Mouse (Mus musculus) central nervous system, embryonic 11.5 days (tissue): ENCODE data around the gene Deaf1. TPM values are rescaled to one million over a fixed set of nuclear protein-coding genes. Genes with fewer than 3 reads are reported as not detected.

ENCODE experiments used
- polyA plus RNA-seq: library from polyadenylated mRNA; depleted of rRNA; stranded (reverse); fragments of >200 nt; gene quantifications from 2 replicates; pipeline ENCODE4 v1.2.3, GENCODE M21; 2012; rRNA removed

The Deaf1 gene
- polyA plus RNA-seq: 45.2 and 61.7 TPM in 2 replicates

DNA sequence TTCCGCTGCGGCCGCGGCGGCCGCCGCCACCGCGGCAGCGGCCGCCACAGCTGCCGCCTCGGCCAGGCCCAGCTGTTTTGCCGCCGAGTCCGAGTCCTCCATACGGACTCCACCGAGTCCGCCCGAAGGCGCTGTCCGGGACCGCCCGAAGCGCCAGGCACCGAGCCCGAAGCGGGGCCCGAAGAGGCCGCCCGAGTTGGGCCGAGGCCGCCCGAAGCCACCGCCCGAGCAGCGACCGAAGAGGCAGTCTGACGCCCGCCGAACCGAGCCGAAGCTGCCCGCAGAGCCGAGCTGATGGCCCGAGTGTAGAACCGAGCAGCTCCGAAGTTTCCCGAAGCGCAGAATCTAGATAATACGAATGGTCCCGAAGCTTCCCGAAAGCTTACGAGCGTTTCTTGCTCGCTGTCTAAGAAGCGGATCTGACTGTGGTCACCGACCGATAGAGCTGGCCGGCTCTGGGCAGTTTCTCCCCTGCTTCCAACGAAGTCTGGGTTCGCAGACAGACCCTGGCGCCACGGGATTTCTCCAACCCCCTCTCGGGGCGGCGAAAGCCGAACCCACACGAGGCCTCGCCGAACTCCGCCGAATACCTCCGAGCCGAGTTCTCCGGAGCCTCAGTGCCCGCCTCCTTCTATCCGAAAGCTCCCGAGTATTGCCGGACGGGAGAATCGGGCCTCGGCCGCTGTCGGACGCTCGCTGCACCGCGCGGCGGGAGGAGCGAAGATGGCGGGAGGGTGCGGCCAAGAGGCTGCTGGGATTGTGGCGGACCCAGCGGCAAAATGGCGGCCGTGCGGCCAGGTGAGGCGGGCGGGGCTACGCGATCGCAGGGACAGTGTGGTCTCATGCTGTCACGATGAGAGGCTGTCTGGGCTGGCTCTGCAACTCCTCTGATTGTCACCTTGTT is at the start of gene Deaf1, which contains the start of gene Tmem80:
Deaf1 (minus strand) TSS at position 222 of the 904 bp plus-strand sequence.
Tmem80 (plus strand) TSS at position 271 of the 904 bp plus-strand sequence.

DNA sequence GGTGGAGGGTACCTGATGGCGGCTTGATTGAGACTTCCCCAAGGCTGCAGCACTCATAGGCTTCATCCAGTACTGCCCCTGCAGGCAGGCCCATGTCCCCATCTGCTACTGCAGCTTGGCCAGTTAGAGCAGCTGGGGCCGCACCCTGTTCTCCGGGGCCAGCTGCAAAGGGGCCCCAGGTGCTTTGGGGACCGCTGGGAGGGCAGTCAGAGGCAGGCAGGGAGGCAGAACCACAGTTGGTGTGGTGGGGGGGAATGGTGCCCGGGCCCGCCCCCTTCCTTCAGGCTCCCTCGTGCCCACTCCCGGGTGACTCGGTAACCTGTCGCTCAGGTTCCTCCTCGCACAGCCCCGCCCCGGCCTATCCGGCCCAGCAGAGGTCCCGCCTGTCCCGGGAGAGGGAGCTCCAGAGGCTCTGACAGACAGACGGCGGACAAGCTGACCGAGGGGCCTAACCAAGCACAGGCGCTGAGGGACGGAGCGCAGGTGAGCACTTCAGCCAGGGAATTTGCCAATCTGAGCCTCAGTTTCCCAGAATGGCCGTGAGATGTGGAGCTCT is 11.2 kb upstream of the Deaf1 start, which contains the start of gene Eps8l2:
Eps8l2 (plus strand) TSS at position 305 of the 556 bp plus-strand sequence.

DNA sequence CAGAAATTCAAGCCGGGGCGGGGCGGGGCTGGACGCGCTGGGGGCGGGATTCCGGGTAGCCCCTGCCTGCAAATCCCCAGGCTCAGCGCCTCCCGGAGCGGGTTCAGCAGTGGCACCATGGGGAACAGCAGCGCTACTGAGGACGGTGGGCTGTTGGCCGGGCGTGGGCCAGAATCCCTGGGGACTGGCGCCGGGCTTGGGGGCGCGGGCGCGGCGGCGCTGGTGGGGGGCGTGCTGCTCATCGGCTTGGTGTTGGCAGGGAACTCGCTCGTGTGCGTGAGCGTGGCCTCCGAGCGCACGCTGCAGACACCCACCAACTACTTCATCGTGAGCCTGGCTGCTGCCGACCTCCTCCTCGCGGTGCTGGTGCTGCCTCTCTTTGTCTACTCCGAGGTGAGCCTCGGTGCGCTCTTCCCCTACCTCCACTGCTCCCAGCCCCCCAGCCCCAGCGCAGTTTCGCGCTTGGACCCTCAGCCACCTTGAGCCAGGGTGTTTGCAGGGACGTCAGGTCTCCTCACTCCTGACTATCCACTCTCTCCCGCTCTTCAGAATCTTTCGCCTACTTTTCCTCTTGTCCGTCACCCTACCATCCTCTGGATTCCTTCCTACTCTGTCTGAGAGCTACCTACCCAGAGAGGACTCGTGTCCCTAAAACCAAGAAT is 35.4 kb downstream of the Deaf1 start, which contains the start of gene Drd4:
Drd4 (plus strand) TSS at position 86 of the 662 bp plus-strand sequence.

DNA sequence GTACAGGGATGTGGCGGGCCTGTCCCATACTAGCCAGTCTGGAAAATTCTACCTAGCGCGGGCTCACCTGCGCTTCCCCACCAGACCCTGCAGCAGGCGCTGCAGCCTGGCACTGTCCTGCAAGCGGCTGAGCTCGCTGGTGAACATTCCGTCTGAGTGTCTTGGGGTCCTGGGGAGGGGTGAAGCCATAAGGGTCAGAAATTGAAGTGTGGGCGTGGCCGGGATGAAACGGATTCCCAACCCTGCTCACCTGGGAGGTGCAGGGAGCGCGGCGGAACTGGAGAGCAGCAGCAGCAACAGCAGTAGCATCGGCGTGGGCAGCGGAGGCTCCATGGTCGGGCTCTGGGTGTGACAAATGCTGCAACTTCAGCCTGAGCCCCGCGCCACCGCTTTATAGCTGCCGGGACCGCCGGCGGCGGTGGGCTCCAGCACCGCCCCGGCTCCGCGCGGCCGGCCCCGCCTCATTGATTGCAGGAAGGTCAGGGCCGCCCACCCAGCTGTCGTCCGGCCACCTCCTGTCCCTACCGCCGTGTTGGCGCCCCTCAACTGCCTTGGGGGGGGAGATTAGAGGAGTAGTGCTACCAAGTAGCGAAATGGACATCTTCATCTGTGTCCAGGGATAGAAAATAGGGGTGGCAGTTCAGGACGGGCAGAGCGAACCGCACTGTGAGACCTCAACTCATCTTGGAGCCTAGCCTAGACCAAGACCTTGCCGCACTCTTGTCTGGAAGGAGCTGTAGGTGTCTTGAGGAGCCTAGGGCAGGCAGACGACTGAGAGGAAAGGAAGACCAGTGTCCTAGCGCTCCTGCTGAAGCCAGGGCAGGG is 48.5 kb downstream of the Deaf1 start, which contains the start of gene Sct:
Sct (minus strand) TSS at position 368 of the 825 bp plus-strand sequence.

DNA sequence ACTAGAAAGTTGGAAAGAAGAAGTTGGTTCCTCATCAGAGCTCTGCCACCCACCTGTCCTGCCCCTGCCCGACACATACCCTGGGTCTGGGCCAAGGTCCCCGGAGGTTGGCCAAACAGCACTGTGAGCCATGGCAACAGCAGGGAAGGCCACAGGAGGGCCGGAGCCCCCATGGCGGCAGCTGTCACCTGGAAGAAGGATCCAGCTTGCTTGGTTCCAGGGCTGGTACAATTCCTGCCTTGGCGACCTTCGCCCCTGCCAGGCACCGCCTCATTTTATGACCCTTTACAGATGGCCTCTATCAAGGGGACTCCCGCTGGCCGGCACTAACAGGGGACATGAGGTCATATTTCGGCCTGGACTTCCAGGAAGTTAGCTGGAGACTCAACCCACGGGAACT is 50.9 kb downstream of the Deaf1 start, which contains the start of gene Cdhr5:
Cdhr5 (minus strand) TSS at position 241 of the 400 bp plus-strand sequence.

DNA sequence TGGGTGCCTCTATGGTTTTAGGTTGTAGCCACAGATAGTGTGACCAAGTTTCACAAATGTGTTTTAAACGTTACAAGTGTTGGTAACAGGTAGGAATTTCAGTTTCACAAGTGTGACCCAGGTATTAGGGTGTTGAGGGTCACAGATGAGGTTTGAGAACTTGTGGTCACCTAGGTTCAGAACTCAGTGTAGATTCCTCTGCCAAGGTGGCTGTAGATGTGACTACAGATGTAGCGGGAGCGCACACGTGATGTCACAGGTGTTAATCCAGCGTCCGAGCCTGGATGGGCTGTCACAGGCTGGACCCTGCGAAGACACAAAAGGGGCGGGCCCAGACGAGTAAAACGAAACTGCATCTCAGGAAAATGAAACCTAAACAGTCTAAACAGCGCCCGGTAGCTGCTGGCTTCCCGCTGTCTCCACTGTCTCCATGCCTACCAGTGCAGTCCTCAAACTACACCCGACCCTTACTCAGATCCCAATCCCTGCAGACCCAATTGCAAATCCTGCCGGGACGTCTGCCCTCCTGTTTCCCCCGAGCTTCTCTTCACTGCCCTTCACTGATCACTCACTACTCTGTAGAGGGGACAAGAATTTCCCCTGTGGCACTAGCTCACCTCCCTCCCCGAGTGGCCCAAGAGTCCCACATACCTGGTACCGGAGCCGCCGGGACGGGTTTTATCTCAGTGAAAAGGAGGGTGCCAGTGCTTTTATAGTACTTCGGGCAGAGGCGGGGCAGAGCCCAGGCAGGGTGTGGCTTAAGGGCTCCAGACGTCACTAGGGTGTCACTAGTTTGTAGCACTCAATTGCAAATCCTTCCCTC is 61.5 kb downstream of the Deaf1 start, which contains the start of gene Irf7:
Irf7 (minus strand) TSS at position 743 of the 823 bp plus-strand sequence.

Other genes starting within 250 kb of the Deaf1 start
- gene Pkp3, start 249.5 kb downstream of the Deaf1 start, polyA plus RNA-seq: 1.5 and 2.1 TPM in 2 replicates
- gene Sigirr, start 227.1 kb downstream of the Deaf1 start, polyA plus RNA-seq: 2.3 and 2.7 TPM in 2 replicates
- gene Ano9, start 209.9 kb downstream of the Deaf1 start, polyA plus RNA-seq: 0.52 and 0.88 TPM in 2 replicates
- 55.5 and 61.6 TPM in 2 replicates for gene Ptdss2, start 205.3 kb downstream of the Deaf1 start, polyA plus RNA-seq
- gene Rnh1, start 154.8 kb downstream of the Deaf1 start, polyA plus RNA-seq: 44.5 and 71.8 TPM in 2 replicates
- 97.5 and 134 TPM in 2 replicates for gene Hras, start 133.7 kb downstream of the Deaf1 start, polyA plus RNA-seq
- gene Lrrc56, start 133.5 kb downstream of the Deaf1 start, polyA plus RNA-seq: 15.4 and 17.1 TPM in 2 replicates
- gene Lmntd2, start 113.6 kb downstream of the Deaf1 start, polyA plus RNA-seq: 8.6 and 10.9 TPM in 2 replicates
- gene Rassf7, start 111.8 kb downstream of the Deaf1 start, polyA plus RNA-seq: 38.0 and 43.8 TPM in 2 replicates
- gene Phrf1, start 98.9 kb downstream of the Deaf1 start, polyA plus RNA-seq: 45.8 and 52.9 TPM in 2 replicates
- gene Irf7, start 61.2 kb downstream of the Deaf1 start, polyA plus RNA-seq: 0.49 and 0.77 TPM in 2 replicates
- 0.02 and 0.16 TPM in 2 replicates for gene Cdhr5, start 50.9 kb downstream of the Deaf1 start, polyA plus RNA-seq
- gene Sct, start 48.6 kb downstream of the Deaf1 start, polyA plus RNA-seq: 0.28 and 4.1 TPM in 2 replicates
- 0.56 and 1.6 TPM in 2 replicates for gene Drd4, start 35.7 kb downstream of the Deaf1 start, polyA plus RNA-seq
- gene Tmem80, start within 50 bp of the Deaf1 start, polyA plus RNA-seq: 44.9 and 57.3 TPM in 2 replicates
- gene Eps8l2, start 11.2 kb upstream of the Deaf1 start, polyA plus RNA-seq: 2.7 and 3.8 TPM in 2 replicates
- 237 and 389 TPM in 2 replicates for gene Taldo1, start 64.5 kb upstream of the Deaf1 start, polyA plus RNA-seq
- gene Gatd1, start 86.4 kb upstream of the Deaf1 start, polyA plus RNA-seq: 36.6 and 60.3 TPM in 2 replicates
- 6.8 and 9.0 TPM in 2 replicates for gene Cend1, start 101.8 kb upstream of the Deaf1 start, polyA plus RNA-seq
- 61.2 and 68.0 TPM in 2 replicates for gene Slc25a22, start 110.2 kb upstream of the Deaf1 start, polyA plus RNA-seq
- gene Pidd1, start 116.3 kb upstream of the Deaf1 start, polyA plus RNA-seq: 29.8 and 30.6 TPM in 2 replicates
- gene Rplp2, start 119.7 kb upstream of the Deaf1 start, polyA plus RNA-seq: 1,440 and 4,284 TPM in 2 replicates
- gene Pnpla2, start 127.5 kb upstream of the Deaf1 start, polyA plus RNA-seq: 10.3 and 13.7 TPM in 2 replicates
- 4.1 and 6.6 TPM in 2 replicates for gene Cracr2b, start 133.4 kb upstream of the Deaf1 start, polyA plus RNA-seq
- gene Cd151, start 139.7 kb upstream of the Deaf1 start, polyA plus RNA-seq: 70.7 and 98.9 TPM in 2 replicates
- 45.0 and 90.3 TPM in 2 replicates for gene Polr2l, start 147.4 kb upstream of the Deaf1 start, polyA plus RNA-seq
- gene Tspan4, start 147.6 kb upstream of the Deaf1 start, polyA plus RNA-seq: 19.9 and 31.4 TPM in 2 replicates
- gene Chid1, start 212.2 kb upstream of the Deaf1 start, polyA plus RNA-seq: 17.4 and 24.0 TPM in 2 replicates
- gene Ap2a2, start 234.5 kb upstream of the Deaf1 start, polyA plus RNA-seq: 40.9 and 45.4 TPM in 2 replicates